Mouse (Mus musculus): ENCODE results near the gene Nuak2.
"Not testable (repeated sequence)": the region's sequence is repeated elsewhere in the genome, so short reads cannot be mapped to it uniquely, and the experiment has no call there.

Nuak2 gene

GRCm38 (mm10) chr1:132328565-132328964 is 12.6 kb downstream of the Nuak2 start:
- no peak for DNase-seq (ENCODE audit: low read depth)

- no peak for DNase-seq (ENCODE audit: low read depth)
These were observed 13.7 kb downstream of the Nuak2 start for GRCm38 (mm10) chr1:132329656-132330055.

- no peak for DNase-seq (ENCODE audit: low read depth)
These were observed 14.5 kb downstream of the Nuak2 start for GRCm38 (mm10) chr1:132330397-132330796.

DNA sequence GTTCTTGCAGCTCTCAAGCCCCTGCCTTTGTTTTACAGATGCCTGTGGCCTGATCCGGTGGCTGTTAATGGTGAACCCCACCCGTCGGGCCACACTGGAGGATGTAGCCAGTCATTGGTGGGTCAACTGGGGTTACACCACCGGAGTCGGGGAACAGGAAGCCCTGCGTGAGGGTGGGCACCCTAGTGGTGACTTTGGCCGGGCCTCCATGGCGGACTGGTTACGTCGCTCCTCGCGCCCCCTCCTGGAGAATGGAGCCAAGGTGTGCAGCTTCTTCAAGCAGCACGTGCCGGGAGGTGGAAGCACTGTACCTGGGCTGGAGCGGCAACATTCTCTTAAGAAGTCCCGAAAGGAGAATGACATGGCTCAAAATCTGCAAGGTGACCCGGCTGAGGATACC is 15.4 kb downstream of the Nuak2 start:
- DNase-seq (ENCODE audit: low read depth) = no peak

GRCm38 (mm10) chr1:132333201-132333600 is 17.3 kb downstream of the Nuak2 start:
- DNase-seq (ENCODE audit: low read depth) = no peak

DNA sequence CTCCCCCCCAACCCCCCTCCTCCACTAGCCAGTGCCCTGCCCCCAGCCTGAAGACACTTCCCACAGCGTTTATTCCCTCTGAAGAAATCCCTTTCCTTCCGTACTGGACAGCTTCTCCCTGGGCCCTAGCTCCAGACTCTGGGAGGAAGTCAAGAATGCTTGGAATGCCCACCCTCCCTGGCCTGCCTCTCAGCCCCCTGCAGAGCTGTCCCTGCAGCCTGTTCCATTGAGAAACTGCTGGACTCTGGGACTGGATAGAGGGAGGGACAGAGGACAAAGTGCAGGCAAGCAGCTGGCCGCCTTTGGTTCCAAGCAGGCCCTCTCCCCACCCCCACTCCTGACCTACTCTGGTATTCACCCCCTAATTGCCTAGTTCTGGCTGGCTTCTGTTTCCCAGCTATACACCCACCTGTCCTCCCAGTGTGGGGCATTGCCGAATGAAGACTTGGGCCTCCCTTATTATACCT is 17.8 kb downstream of the Nuak2 start:
- no peak for DNase-seq (ENCODE audit: low read depth)

DNA sequence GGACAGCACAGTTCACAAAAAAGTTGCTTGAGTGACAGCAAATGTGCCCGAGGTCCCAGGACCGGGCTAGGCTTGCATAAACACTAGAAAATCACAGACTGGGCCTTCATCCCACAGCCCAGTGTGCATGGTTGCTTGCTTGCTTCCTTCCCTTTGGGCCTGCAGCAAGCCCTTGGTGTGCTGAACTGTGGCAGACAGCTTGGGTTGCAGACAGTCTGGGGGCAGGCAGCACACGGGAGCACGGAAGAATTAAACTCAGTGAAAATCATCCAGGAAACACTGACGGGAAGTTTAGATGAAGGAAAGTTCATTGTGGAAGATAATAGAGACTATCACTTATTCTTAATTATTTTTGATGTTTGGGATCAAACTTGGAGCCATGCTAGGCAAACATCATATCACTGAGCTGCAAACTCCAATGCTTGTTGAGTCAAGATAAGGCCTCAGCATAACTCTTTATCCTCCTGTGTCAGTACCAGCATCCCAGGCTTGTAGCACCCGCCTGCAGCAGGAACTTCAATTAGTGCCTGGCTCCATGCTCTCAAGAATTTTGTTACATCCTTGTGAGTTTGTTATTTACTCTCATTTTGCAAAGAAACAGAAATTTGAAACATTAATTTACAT is 18.4 kb downstream of the Nuak2 start:
- no peak for DNase-seq (ENCODE audit: low read depth)

GRCm38 (mm10) chr1:132335378-132335965 is 19.5 kb downstream of the Nuak2 start:
- DNase-seq (ENCODE audit: low read depth) = no peak

GRCm38 (mm10) chr1:132336921-132337320 is 21.0 kb downstream of the Nuak2 start:
- peak; percentile 49 for DNase-seq (ENCODE audit: low read depth)

- DNase-seq (ENCODE audit: low read depth) = no peak
These were observed 22.2 kb downstream of the Nuak2 start for GRCm38 (mm10) chr1:132338027-132338660.

DNA sequence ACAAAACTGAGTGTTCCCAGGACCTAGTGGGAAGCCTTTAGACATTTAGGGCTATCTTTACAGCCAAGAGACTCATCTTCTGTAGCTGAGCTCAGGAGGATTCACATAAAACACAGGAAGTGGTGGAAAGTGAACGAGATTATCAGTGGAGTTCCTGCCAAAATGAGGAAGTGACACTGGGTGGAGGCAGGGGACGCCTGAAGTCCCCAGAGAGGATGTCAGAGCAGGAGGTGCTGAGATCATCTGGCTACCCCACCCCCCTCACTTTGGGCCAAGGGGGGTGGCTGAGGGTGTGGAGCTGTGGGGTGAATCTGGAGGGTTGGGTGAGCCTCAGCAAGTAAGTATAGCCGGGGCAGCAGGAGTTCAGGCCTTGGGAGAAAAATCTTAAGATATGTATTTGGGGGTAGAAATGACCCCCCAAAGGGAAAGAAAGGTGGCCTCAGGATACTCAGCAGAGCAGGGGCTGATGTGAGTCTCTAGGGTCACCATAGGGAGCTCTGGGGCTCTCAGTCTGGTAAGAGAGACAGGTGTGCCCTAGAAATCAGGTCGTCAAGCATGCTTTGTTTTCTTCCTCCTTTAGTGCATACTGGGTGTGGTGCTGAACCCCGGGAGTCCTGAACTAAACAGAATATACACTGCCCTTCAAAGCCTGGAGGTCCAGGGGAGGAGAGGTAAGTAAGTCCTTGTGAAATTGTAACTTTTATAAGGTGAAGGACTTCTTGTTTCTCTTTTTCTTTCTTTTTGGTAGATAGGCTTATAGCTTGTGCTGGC is 26.0 kb downstream of the Nuak2 start:
- peak; percentile 85 for DNase-seq (ENCODE audit: low read depth)

- no peak for DNase-seq (ENCODE audit: low read depth)
These were observed 26.6 kb downstream of the Nuak2 start for GRCm38 (mm10) chr1:132342518-132342917.

DNA sequence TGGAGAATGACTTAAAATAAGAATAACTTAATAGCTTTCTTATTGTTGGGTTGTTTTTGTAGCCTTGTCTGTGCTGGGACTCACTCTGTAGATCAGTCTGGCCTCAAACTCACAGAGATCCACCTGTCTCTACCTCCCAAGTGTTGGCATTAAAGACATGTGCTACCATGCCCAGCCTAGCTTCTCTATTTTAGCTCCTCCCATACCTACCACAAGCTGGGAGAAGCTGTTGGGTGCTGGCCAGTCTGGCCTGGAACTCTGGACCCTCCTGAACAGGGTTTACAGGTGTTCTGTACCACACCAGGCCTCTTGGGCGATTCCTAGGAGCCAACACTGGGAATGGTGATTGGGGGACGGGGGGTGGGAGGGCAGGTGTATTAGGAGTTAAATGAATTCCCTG is 27.3 kb downstream of the Nuak2 start:
- DNase-seq (ENCODE audit: low read depth) = no peak

DNA sequence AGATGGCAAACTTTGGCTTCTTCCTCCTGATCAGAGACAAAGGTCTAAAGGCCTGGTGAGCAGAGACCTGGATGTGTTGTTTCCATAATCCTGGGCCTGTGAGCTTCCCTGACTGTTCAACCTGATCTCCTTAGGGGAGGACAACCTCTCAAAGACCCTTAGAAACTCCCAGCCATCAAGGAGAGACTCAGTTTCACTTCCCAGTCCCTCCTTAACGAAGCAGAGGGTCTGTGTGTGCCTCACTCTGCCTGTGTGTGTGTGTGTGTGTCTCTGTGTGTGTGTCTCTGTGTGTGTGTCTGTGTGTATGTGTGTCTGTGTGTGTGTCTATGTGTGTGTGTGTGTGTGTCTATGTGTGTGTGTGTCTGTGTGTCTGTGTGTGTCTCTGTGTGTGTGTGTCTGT is 27.7 kb downstream of the Nuak2 start:
- no peak for DNase-seq (ENCODE audit: low read depth)

DNA sequence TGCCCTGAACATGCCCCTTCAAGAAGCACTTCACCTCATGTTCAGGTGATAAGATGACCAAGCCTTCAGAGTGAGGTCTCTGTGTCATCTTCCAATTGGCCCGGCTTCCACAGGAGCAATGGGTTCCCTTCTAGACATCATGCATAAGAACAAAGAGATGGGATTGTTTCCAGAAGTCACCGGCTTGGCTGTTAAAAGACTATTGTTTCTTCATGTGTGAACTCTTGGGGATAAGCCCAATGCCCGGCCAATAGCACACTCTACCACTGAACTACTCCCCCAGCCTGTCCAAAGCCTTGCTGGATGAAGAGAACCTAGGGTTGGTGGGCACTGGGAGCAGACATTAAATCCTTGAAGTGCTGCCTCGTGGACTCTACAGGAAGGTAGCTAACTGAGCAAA is 29.6 kb downstream of the Nuak2 start:
- no peak for DNase-seq (ENCODE audit: low read depth)

DNA sequence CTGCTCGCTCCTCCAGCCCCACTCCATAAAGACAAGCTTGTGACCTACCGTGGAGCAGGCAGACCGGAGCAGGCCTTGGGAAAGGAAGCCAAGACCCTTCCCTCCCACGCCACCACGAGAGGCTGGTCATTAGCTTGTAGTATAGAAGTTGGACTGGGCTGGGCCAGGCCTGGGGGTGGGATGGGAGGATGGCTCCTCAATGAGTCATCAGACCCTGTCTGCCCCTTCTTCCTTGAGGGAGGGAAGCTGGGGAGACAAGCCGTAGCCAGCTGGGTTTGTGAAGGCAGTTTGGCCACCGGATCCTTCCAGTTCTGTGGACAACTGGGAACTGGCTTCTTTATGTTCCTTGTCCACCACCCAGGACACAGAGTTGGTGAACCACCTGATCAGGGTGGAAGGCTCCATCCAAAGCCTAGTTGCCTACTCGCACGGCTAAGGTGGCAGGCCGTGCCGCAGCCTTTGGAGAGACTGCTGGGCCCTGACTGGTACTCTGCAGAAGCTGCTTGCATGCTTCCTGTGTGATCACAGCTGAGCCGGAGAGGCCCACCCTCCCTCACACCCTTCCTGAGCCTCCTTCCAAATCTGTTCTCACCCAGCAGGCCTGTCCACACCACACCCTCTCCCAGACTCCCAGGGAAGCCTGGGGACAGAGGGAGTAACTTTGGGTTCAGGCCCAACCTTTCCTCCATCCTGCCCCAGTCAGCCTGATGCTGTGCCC is 30.4 kb downstream of the Nuak2 start:
- DNase-seq (ENCODE audit: low read depth) = no peak

- no peak for DNase-seq (ENCODE audit: low read depth)
These were observed 31.0 kb downstream of the Nuak2 start for GRCm38 (mm10) chr1:132346951-132347350.

DNA sequence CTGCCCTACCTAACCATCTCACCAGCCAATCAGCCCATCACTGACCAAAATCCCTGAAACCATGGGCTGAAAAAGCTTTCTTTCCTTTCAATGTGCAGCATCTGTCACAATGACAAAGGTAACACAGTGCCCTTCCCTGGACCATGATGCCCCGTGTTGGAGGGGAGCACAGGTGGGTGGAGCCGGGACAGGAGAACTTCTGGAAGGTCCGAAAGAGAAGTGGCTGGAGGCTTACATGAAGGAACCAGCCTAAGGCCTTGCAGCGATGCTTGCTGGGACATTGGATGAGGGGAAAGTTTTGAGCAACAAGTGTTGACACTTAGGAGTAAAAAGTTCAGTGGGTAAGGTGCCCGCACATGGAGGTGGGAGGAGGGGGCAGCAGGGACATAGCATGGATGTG is 32.5 kb downstream of the Nuak2 start:
- DNase-seq (ENCODE audit: low read depth) = no peak

DNA sequence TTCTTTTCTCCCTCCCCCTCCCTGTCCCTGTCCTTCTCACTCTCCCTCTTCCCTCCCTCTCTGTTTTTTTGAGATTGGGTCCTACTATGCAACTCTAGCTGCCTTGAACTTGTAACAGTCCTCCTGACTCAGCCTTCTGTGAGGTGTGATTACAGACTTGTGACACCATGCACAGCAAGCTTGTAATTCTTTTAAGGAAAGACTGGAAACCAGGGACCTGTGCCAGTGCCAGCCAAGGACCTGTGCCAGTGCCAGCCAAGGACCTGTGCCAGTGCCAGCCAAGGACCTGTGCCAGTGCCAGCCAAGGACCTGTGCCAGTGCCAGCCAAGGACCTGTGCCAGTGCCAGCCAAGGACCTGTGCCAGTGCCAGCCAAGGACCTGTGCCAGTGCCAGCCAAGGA is 33.1 kb downstream of the Nuak2 start:
- not testable (repeated sequence) for DNase-seq (ENCODE audit: low read depth)

DNA sequence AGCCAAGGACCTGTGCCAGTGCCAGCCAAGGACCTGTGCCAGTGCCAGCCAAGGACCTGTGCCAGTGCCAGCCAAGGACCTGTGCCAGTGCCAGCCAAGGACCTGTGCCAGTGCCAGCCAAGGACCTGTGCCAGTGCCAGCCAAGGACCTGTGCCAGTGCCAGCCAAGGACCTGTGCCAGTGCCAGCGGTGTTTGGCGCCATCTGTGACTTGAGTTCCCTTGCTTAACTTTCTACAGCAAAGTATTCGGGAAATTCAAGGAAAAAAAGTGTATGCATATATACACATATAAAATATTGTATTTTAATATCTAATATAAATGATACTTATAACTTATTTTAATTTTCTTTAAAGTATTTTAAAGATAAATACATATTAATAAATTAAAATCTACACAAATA is 33.7 kb downstream of the Nuak2 start:
- not testable (repeated sequence) for DNase-seq (ENCODE audit: low read depth)

DNA sequence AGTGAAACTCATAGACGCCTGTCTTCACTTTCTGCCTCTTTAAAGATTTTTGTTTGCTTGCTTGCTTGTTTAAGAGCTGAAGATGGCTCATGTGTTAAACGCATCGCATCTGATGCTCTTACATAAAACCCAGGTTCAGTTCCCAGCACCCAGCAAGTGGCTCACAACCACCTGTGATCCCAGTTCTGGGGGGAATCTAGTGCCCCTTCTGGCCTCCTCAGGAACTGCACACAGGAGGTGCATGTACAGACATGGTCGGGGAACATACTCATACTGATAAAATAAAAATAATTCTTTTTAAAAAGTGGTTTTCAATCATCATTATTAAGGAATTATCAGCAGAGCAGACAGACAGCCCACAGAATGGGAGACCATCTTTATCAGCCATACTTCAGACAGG is 35.1 kb downstream of the Nuak2 start:
- no peak for DNase-seq (ENCODE audit: low read depth)

DNA sequence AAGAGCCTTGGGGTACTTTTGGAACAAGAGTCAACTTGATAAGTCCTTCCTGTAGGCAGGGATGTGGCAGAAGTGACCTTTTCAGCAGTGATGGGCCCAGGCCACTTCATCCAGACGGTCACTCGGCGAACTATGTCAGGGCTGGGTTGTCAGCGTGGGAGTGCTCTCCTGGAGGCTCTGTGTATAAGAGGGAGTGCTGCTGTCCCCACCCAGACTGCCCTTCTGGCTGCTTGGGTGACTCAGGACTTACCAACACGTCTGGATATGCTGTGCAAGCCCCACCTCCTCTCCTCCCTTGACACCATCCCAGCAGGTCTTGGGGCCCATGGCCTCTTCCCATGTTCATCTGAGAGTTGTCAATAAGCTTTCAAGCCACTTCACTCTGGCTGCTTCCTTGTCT is 37.5 kb downstream of the Nuak2 start:
- no peak for DNase-seq (ENCODE audit: low read depth)
